Mouse (Mus musculus) heart, adult 11 months (tissue): ENCODE results near the gene Mob3b.

Experiments used
- DNase-seq: peaks from one replicate; pipeline ENCODE4 v3.0.0; 2022

Gene Mob3b

GRCm38 (mm10) chr4:35146597-35146996 is 10.7 kb downstream of the Mob3b start:
- no peak for DNase-seq

GRCm38 (mm10) chr4:35145726-35146125 is 11.6 kb downstream of the Mob3b start:
- DNase-seq: peak; percentile 69

GRCm38 (mm10) chr4:35143472-35144102 is 13.7 kb downstream of the Mob3b start:
- DNase-seq: peak; percentile 82

GRCm38 (mm10) chr4:35140317-35140716 is 17.0 kb downstream of the Mob3b start:
- no peak for DNase-seq

- peak; percentile 82 for DNase-seq
These were observed 19.2 kb downstream of the Mob3b start for GRCm38 (mm10) chr4:35138077-35138476.

DNA sequence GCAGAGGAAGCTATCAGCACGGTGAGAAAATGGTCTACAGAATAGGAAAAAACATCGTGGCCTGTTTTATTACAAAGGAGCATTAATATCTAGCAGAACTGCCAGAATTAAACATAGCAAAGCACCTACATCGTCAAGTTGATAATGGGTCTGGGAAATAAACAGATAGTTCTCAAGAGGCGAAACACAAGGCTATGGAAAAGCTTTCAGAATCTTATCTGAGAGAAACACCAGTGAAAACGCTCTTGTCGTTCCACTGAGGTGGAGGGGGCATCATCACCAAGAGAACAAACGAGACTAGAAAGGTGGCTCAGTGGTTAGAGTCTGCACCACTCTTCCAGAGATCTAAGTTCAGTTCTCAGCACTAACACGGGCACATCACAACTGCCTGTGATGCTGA is 20.3 kb downstream of the Mob3b start:
- no peak for DNase-seq

DNA sequence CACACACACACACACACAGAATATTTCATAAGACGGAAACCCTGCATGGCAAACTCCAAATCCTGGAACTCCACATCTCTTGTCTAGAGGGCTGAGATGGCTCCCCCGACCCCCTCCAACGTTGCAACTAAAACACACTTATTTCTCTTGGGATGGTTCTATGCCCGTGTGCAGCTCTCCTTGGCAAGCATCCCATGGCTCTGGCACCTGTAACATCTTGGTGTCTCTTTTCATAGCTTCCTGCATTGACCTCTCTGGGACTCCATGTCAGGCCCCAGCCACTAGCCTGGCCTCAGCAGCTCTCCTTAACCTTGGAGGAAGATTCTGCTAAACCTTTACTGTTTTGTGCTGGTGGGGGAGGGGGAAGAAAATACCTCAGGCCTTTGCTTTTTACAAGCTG is 21.5 kb downstream of the Mob3b start:
- DNase-seq: peak; percentile 86

GRCm38 (mm10) chr4:35134846-35135611 is 22.3 kb downstream of the Mob3b start:
- DNase-seq: peak; percentile 70

- peak; percentile 81 for DNase-seq
These were observed 23.9 kb downstream of the Mob3b start for GRCm38 (mm10) chr4:35133411-35133810.

DNA sequence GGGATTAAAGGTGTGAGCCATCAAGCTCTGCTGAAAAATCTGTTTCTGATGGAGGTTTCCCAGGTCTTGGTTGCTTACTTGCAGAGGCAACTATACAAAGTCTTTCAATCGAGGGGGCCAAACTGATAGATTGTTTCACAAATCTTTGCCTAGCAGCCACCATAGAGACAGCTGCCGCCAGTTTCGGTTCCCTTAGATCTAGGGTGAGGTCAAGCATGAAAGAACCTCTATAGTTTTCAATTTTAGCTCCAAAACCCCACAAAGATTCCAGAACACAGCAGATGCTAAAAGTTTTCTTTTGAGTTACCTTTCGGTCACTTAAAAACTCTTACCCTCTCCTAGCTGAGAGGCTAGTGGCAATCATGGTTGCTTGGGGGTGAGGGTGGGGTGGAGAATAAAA is 25.7 kb downstream of the Mob3b start:
- DNase-seq: peak; percentile 93

DNA sequence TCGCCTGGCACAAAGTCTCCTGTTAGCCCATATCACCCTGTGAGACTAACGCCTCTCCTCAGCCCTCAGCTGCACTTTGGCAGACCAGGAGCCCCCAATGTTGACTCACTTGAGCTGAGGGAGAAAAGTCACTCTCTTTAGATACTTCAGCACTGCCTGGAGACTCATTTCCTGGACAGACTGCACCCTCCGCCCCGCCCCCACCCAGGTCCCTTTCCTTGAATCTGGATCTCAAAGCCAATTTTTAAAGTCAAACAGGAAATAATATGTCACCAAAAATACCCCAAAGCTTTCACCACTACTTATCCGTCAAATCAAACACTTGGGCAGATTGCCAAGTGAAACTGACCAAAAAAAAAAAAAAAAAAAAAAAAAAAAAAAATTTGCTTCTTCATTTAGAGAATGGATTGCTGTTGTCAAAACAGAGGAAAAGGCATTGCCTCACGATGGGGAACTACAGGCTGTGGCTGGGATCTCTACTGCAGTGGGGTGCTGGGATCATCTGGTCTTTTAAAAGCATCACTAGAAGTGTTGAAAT is 26.8 kb downstream of the Mob3b start:
- peak; percentile 95 for DNase-seq

- peak; percentile 73 for DNase-seq
These were observed 29.5 kb downstream of the Mob3b start for GRCm38 (mm10) chr4:35127759-35128158.

DNA sequence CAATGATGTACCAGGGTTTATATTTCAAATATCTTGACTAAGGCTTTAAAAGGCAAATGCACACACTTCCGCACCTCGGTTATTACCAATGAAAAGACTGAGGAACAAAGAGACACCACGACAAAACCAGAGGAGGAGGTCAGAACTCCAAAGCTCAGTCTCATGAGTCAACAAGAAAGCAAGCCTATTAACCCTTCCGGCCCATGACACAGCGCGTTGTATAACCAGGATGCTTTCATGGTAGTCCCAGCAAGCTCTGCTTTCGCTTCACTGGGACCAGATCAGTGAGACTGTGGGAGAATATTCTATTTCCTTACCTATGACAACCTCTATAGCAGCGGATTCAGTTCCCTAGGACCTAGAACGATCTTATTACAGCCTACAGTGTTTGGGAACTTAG is 30.5 kb downstream of the Mob3b start:
- DNase-seq: peak; percentile 39

GRCm38 (mm10) chr4:35125299-35125777 is 31.9 kb downstream of the Mob3b start:
- DNase-seq: peak; percentile 56

GRCm38 (mm10) chr4:35124027-35124426 is 33.3 kb downstream of the Mob3b start:
- no peak for DNase-seq

- DNase-seq: peak; percentile 82
These were observed 34.2 kb downstream of the Mob3b start for GRCm38 (mm10) chr4:35123087-35123486.

DNA sequence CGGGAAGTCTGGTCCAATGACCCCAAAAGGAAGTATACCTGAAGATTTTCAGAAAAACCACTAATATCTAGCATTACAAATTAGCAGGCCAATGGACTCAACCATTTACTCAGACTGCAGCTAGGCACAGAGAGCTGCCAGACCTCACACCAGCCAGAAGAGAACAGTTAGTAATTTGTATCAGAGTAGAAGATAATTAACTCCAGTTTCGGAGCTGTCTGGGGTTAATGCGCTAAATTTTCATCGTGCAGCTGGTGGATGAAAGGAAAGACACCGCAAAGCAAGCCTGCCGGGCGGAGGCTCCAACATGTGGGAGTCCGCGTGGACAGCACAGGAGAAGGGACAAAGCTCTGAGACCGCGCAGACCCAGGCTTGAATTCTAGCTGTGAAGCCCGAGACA is 36.2 kb downstream of the Mob3b start:
- peak; percentile 80 for DNase-seq

GRCm38 (mm10) chr4:35120575-35120974 is 36.7 kb downstream of the Mob3b start:
- no peak for DNase-seq

DNA sequence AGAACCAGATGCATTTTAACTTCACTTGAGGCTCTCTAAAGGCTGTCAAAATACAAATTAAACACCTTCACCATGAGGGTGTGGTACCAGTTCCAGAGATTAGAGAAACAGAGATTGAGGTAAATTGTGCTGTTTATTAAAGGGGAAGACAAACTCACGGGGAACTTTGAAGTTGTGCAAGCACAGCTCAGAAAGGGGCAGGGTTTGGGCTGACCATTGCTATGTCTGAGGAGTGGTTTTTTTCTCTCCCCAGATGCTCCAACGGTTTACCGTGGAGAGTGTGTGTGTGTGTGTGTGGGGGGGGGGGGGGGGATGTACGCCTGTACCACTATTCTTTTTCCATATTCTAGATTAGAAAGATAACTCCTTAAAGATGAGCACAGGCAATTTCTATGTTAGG is 37.1 kb downstream of the Mob3b start:
- DNase-seq: peak; percentile 28

GRCm38 (mm10) chr4:35118851-35119250 is 38.4 kb downstream of the Mob3b start:
- no peak for DNase-seq

DNA sequence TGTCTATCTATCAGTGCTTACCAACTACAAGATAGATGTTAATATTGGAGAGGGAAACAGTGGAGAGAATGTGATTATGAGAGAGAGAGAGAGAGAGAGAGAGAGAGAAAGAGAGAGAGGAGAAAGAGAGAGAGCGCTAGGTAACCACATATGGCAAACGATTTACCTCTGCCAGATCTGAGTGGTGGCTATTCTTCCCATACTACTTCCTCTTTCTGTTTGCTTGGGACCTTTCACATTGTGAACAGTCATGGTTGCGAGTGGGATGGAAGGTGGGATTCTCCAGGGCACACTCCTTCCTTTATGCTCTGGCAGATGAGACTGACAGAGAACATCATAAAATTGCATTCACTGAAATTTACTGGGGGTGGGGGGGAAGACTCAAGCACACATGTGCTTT is 40.1 kb downstream of the Mob3b start:
- peak; percentile 70 for DNase-seq

DNA sequence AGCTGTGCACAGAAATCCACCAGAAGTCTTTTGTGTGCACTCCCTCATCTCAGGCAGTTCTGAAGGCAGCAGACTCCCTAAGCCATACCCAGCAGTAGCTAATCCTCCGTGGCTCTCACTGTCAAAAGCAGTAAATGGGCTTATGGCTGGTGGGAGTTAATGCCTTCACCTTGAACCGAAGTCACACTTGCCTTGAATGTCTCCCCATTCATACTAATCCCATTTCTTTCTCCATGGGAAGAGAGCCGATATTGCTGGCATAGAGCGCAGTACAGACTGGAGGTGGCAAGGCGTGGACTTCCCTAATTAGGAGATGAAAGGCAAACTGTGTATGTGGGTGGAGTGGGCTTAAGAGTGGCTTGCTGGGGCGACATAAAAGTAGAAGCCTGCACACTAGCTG is 41.4 kb downstream of the Mob3b start:
- DNase-seq: peak; percentile 61

- DNase-seq: no peak
These were observed 42.3 kb downstream of the Mob3b start for GRCm38 (mm10) chr4:35114950-35115349.
